Mouse (Mus musculus) layer of hippocampus, postnatal 36 days (tissue): ENCODE results near the gene Pcsk1n. TPM values are rescaled to one million over a fixed set of nuclear protein-coding genes. Genes with fewer than 3 reads are reported as not detected.
A peak's percentile ranks its signal among the peaks of the same experiment; 100 is the strongest.

ENCODE experiments used
- DNase-seq, 2 experiments: peaks; one replicate each; pipeline ENCODE4 v3.0.0; 2022
- total RNA-seq, 2 experiments: library from RNA; stranded (reverse); gene quantifications; 2 replicates each; pipeline ENCODE4 v1.2.3; 2021

Pcsk1n gene
- total RNA-seq, 2 experiments from 2014 or later: 365 to 412 TPM

DNA sequence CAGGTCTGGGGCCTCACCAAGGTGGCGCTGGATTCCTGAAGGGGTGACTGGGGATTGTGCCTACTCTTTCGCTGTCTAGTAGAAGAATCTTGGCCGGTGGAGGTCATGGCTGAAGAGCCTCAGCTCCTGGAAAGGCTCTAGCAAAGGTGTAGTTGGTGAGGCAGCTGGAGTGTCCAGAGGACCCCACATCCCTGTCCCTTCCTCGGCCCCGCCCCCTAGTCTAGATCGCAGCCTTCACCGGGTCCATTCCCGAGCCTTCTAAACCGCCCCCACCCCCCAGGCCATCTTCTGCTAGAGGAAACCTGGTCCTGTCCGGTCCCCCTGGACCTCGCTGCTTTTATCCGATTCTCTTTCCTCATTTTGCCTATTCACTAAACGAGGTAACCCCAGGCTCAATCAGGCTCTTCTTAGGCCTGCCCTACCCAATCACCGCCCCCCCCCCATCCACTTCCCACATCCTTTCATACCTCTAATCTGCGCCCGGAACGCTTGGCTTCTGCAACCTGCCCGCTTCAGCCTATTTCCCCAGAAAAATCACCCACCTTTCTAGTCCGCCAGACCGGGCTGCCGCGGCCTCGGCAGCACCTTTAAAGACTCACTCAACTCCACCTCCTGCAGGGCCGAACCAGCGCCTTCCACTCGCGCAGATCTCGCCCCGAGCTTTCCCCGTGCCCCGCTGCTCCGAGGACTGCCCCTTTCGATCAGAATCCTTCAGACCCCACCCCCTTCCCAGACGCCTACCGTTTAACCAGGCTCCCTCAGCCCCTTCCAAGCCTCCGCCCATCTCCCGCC, 27.7 kb downstream of the Pcsk1n start, which contains the start of gene Hdac6:
Gene Hdac6, minus strand, starts transcription at position 782 of the 792 bp plus-strand sequence.
- no peak for DNase-seq

DNA sequence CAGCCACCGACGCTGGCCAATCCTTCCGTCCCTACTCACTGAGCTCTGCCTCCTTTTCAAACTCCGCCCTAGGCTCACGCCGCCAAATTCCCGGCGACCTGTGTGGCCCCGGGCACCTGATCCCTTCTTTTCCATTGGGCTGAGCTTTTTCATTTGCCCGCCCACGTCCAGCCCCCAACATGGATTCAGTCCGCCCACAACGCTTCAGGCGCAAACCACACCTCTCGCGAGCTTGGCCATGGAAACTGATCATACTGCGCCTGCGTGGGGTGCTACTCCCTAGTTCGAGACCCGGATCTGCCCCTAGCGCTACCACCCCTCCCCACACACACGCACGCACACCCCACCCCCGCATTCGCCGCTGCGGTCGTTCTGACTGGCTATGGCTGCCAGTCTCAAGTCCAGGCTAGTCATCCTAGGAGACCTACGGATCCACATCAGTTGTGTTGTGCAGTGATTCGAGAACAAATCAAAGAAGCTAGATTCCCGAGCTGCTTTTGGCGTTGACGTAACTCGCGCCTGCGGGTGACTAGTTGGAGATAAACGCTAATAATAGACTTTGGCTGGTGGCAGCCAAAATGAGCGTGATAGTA, 28.4 kb downstream of the Pcsk1n start:
- peak; percentile 90 to 93 for DNase-seq

GRCm38 (mm10) chrX:7950091-7950490, 30.5 kb downstream of the Pcsk1n start:
- no peak for DNase-seq

- no peak for DNase-seq
These were observed 39.2 kb downstream of the Pcsk1n start for GRCm38 (mm10) chrX:7958868-7959267.

DNA sequence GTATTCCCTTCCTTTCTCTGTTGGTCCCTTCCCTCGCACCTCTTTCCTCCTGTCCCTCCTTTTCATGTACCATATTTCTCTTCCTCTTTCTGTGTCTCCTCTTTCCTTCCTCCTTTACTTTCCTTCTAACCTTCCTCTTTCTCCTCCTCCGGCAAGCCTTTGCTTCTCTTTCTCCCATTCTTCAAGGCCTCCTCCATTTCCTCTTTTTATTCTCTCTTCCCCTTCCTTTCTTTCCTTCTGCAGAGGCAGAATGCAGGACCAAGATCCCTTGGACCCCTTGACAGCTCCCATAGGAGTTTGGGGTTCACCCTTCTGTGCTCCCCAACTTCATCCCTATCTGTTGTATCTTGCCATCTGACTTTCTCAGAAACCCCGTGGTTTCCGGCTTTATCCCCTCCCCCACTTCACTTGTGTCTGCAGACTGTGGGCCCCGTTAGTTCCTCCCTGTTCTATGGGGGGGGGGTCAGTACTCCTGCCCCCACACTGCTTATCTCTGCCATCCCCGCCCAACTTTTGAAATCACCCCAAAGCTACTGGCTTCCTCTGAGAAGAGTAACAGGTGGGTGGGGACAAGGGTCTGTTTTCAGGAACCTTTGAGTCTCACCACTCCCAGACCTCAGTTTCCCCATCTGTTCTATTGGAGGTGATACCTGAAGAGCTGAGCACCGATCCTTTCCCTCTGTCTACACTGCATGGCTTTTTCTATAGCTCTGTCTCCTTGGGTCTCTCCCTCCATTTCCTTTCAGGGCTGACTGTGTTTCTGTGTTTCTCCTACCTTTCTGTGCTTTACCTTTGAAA, 44.4 kb downstream of the Pcsk1n start:
- no peak for DNase-seq

- no peak for DNase-seq
These were observed 46.5 kb downstream of the Pcsk1n start for GRCm38 (mm10) chrX:7966161-7966560.

- DNase-seq: no peak
These were observed 48.1 kb downstream of the Pcsk1n start for GRCm38 (mm10) chrX:7967596-7968201.

GRCm38 (mm10) chrX:7968226-7968625, 48.6 kb downstream of the Pcsk1n start:
- no peak for DNase-seq

DNA sequence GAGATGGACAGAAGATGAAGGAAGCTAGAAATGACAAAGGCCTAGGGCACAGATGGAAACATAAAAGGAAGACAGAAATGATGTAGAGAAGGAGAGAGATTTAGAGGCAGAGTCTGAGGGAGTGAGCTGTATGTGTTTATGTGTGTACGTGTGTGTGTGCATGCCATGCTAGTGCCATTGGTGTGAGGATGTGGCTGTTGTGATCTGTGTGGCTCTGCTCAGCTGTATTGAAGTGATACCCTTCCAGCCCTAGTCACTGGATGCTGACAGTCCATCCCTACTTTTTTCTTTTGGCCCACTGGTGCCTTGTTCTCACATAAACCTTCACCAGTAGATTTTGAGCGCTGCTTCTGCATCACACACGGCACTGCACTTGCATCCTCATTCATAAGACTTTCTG, 49.3 kb downstream of the Pcsk1n start:
- DNase-seq: no peak

DNA sequence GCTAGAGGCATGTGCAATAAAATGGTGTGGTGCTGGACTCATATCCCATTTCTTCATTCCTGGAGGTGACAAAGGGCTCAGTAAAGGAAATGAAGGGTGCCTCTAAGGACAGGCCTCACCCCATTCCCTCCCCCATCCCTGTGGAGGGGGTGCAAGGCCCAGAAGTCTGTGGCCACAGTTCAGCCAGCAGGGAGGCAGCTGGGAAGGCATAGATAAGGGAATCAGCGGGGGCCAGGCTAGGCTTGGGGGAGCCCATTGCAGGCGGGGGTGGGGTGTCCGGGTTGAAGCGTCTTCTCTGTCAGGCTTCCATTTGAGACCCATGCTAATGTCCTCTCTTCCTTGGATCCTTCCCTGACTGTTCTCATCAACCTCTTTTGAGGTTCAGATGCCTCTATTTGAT, 51.7 kb downstream of the Pcsk1n start:
- no peak for DNase-seq

Other genes with a start within 250 kb of the Pcsk1n start
- gene Plp2, start 248.4 kb upstream of the Pcsk1n start, total RNA-seq: 1 to 10 TPM; 5.1 to 5.7 TPM
- gene Magix, start 238.6 kb upstream of the Pcsk1n start, total RNA-seq: under 1 TPM; 0.15 to 0.30 TPM
- 10 to 100 TPM; 35.0 to 36.2 TPM for gene Gpkow, start 222.7 kb upstream of the Pcsk1n start, total RNA-seq
- 10 to 100 TPM; 56.6 to 65.1 TPM for gene Wdr45, start 205.5 kb upstream of the Pcsk1n start, total RNA-seq
- gene Gm45208, start 197.6 kb upstream of the Pcsk1n start, total RNA-seq: under 1 TPM in 1 of 2 experiments, not detected in 1; 0.61 TPM
- gene Praf2, start 191.4 kb upstream of the Pcsk1n start, total RNA-seq: 100 to 1,000 TPM; 101 to 104 TPM
- gene Ccdc120, start 168.9 kb upstream of the Pcsk1n start, total RNA-seq: 10 to 100 TPM; 14.3 to 16.0 TPM
- 10 to 100 TPM; 26.7 to 27.4 TPM for gene Tfe3, start 157.3 kb upstream of the Pcsk1n start, total RNA-seq
- gene Gripap1, start 130.1 kb upstream of the Pcsk1n start, total RNA-seq: 100 to 1,000 TPM in 1 of 2 experiments, 10 to 100 TPM in 1; 92.2 to 106 TPM
- 10 to 100 TPM in 1 of 2 experiments, 1 to 10 TPM in 1; 7.3 to 10.3 TPM for gene Kcnd1, start 97.5 kb upstream of the Pcsk1n start, total RNA-seq
- gene Otud5, start 78.5 kb upstream of the Pcsk1n start, total RNA-seq: 10 to 100 TPM; 79.8 to 82.6 TPM
- gene Pim2, start 41.6 kb upstream of the Pcsk1n start, total RNA-seq: 10 to 100 TPM; 57.8 to 58.6 TPM
- 10 to 100 TPM; 39.9 to 40.9 TPM for gene Slc35a2, start 35.8 kb upstream of the Pcsk1n start, total RNA-seq
- gene Pqbp1, start 20.6 kb upstream of the Pcsk1n start, total RNA-seq: 10 to 100 TPM; 82.7 to 83.6 TPM
- 10 to 100 TPM; 22.2 to 24.0 TPM for gene Timm17b, start 20.5 kb upstream of the Pcsk1n start, total RNA-seq
- gene Gm10491, start 12.0 kb upstream of the Pcsk1n start, total RNA-seq: not detected
- gene Gm10490, start 10.3 kb upstream of the Pcsk1n start, total RNA-seq: 1 to 10 TPM in 1 of 2 experiments, not detected in 1; 1.2 TPM
- not detected for gene Eras, start 8.8 kb downstream of the Pcsk1n start, total RNA-seq
- gene Hdac6, start 28.1 kb downstream of the Pcsk1n start, total RNA-seq: 10 to 100 TPM; 50.6 to 50.8 TPM
- gene Gata1, start 58.2 kb downstream of the Pcsk1n start, total RNA-seq: not detected
- gene Glod5, start 98.7 kb downstream of the Pcsk1n start, total RNA-seq: under 1 TPM in 1 of 2 experiments, not detected in 1; 0.81 TPM
- 10 to 100 TPM; 19.1 to 19.8 TPM for gene Suv39h1, start 154.9 kb downstream of the Pcsk1n start, total RNA-seq
- 1 to 10 TPM in 1 of 2 experiments, under 1 TPM in 1; 0.81 to 1.2 TPM for gene Was, start 170.7 kb downstream of the Pcsk1n start, total RNA-seq
- 100 to 1,000 TPM; 215 to 227 TPM for gene Wdr13, start 213.1 kb downstream of the Pcsk1n start, total RNA-seq
- gene Rbm3, start 226.1 kb downstream of the Pcsk1n start, total RNA-seq: 100 to 1,000 TPM in 1 of 2 experiments, 10 to 100 TPM in 1; 83.4 to 113 TPM